Mouse (Mus musculus) embryonic facial prominence, embryonic 14.5 days (tissue): ENCODE data around the gene Top1. TPM values are rescaled to one million over a fixed set of nuclear protein-coding genes. Genes with fewer than 3 reads are reported as not detected.

Experiments used
- ATAC-seq: fragments of 200-750 bp; cut with Nextera tagmentation; 2 replicates; pipeline ENCODE4 v1.8.0; 2017; ENCODE audit warnings: low read depth, moderate number of reproducible peaks, moderate TSS enrichment
- DNase-seq: peaks from one replicate; pipeline ENCODE4 v3.0.0-alpha.2; 2015; ENCODE audit warnings: low spot score
- H3K27ac ChIP-seq: fragments of 300-500 bp; sonication (generic); replicated peaks from 2 replicates; pipeline ENCODE4 v1.5.1; 2014; ENCODE audit warnings: low read depth, mild to moderate bottlenecking, low read length, moderate library complexity
- H3K27me3 ChIP-seq: fragments of 300-500 bp; sonication (generic); replicated peaks from 2 replicates; pipeline ENCODE4 v1.6.1; 2014; ENCODE audit warnings: low read length; ENCODE audit not compliant: control insufficient read depth, insufficient read depth
- H3K36me3 ChIP-seq: fragments of 300-500 bp; sonication (generic); 2 replicates; pipeline ENCODE4 v1.6.1; 2014; ENCODE audit warnings: low read length, mixed read lengths; ENCODE audit not compliant: control insufficient read depth, insufficient read depth
- H3K4me1 ChIP-seq: fragments of 300-500 bp; sonication (generic); 2 replicates; pipeline ENCODE4 v1.6.1; 2014; ENCODE audit warnings: antibody characterized with exemption, low read length; ENCODE audit not compliant: control insufficient read depth, insufficient read depth
- H3K4me2 ChIP-seq: fragments of 300-500 bp; sonication (generic); 2 replicates; pipeline ENCODE4 v1.6.1; 2014; ENCODE audit warnings: low read depth, mild to moderate bottlenecking, low read length, moderate library complexity, mixed read lengths
- H3K4me3 ChIP-seq: fragments of 300-500 bp; sonication (generic); 2 replicates; pipeline ENCODE4 v1.5.1; 2014; ENCODE audit warnings: low read depth, mild to moderate bottlenecking, low read length
- H3K9ac ChIP-seq: fragments of 300-500 bp; sonication (generic); 2 replicates; pipeline ENCODE4 v1.6.1; 2014; ENCODE audit warnings: low read depth, mild to moderate bottlenecking, low read length, moderate library complexity, mixed read lengths
- H3K9me3 ChIP-seq: fragments of 300-500 bp; sonication (generic); 2 replicates; pipeline ENCODE4 v1.6.1; 2016; ENCODE audit warnings: low read length; ENCODE audit not compliant: control insufficient read depth
- WGBS: fragments of 180-500 bp; shearing (Covaris S2); extraction: QIAGEN DNeasy Blood & Tissue Kit; methylation state at CpG from one replicate; pipeline ENCODE4 v1.1.7; 2014; 5-methylcytosine and 5-hydroxymethylcytosine counted together
- polyA plus RNA-seq: library from polyadenylated mRNA; unstranded; fragments of >200 nt; fragmentation: Nextera tagmentation; extraction: Ambion mirVana; gene quantifications from 2 replicates; pipeline ENCODE4 v1.2.1, GENCODE M21; 2014

Top1 gene
- polyA plus RNA-seq, 1 experiment from 2014 or later, result 64.0 TPM

DNA sequence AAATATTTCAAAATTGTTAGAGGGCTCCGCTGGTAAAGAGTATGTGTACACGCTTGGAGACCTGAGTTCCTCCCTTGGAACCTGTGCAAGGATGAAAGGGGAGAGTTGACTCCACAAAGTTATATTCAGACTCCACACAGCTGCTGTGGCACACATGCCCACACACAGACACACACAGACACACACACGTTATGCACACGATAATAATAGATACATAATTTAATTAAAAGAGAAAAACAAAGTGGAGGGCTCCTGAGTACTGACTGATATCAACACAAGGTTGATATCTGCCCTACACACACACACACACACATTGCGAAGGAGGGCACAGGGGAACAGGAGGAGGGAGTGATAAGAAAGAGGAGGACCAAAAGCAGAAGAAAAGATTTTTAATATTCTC is 26.4 kb upstream of the Top1 start:
- Histone ChIP-seq H3K27me3 (no peaks in the 10 kb centered on the region), H3K36me3 (no peaks in the 10 kb centered on the region), H3K4me3 (no peak overlapping the region), H3K4me1 (peaks cover 22% of the 10 kb centered on the region), H3K27ac (peak overlapping the region; percentile 65; the same call in 1 of the 2 replicates), H3K4me2 (no peak overlapping the region), H3K9ac (no peak overlapping the region), H3K9me3 (0 out of 2 replicates have a peak, but pooled peaks cover 5% of the 10 kb centered on the region)
- DNase-seq, result no peak
- no peak for ATAC-seq
- 72% methylated on average over 5 of the region's 5 CpGs for WGBS

DNA sequence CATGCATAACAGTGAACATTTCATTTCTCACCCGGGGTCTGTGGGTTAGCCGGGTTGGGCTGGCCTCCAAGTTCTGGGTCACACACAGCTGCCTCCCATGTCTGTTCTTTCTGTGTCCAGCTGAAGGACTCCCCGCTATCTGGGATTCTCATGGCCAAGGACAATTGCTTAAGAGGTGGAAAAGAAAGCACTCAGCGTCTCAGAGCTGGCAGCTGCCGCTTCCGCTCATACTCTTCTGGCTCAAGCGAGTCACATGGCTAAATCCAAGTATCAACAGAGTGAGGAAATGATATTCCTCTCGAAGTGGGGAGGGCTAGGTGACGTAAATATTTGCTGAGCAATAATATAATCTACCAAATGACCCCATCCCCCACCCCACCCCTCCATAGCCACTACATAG is 25.9 kb upstream of the Top1 start:
- WGBS, result 51% methylated on average over 9 of the region's 9 CpGs
- Histone ChIP-seq H3K27ac (no peak overlapping the region), H3K4me3 (no peak overlapping the region), H3K4me1 (peaks cover 22% of the 10 kb centered on the region), H3K27me3 (no peaks in the 10 kb centered on the region), H3K4me2 (no peak overlapping the region), H3K36me3 (no peaks in the 10 kb centered on the region), H3K9ac (no peak overlapping the region), H3K9me3 (0 out of 2 replicates have a peak, but pooled peaks cover 5% of the 10 kb centered on the region)
- peak; percentile 37; the same call in 1 of the 2 replicates for ATAC-seq
- peak; percentile 78 for DNase-seq

DNA sequence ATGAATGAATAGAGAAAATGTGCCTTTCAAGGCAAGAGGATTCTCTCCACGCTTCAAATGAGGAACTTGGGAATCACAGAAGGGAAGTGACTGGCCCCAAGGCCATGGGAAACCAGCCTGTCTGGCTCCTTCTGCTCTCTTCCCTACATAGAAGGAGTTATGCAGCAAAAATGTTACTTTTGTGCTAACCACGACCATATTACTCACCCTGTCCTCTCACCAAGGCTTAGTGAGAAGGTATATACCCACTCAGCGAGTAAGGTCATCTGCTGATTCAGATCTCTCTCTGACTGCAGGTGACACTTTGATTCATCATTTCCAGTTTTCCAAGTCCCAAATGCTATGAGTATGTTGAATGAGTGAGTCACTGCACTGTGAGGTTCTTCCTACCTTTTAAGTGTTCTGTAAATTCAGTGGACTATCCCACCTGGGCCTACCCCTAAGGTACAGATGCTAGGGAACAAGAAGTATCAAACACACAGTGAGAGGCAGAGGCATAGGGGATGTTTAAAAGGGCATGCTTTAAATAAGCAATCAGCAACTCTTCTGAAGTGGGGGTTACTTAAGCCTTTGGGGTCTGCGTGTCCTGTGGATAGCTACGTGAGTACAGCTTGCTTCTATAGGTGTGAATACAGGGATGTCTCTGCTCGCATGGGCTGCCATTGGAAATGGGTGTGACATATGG is 25.3 kb upstream of the Top1 start:
- Histone ChIP-seq H3K9ac (no peak overlapping the region), H3K27me3 (no peaks in the 10 kb centered on the region), H3K36me3 (no peaks in the 10 kb centered on the region), H3K27ac (no peak overlapping the region), H3K4me1 (peaks cover 22% of the 10 kb centered on the region), H3K4me3 (no peak overlapping the region), H3K4me2 (no peak overlapping the region), H3K9me3 (0 out of 2 replicates have a peak, but pooled peaks cover 5% of the 10 kb centered on the region)
- WGBS, result 48% methylated on average over 6 of the region's 6 CpGs
- ATAC-seq (no peak), DNase-seq (no peak)

DNA sequence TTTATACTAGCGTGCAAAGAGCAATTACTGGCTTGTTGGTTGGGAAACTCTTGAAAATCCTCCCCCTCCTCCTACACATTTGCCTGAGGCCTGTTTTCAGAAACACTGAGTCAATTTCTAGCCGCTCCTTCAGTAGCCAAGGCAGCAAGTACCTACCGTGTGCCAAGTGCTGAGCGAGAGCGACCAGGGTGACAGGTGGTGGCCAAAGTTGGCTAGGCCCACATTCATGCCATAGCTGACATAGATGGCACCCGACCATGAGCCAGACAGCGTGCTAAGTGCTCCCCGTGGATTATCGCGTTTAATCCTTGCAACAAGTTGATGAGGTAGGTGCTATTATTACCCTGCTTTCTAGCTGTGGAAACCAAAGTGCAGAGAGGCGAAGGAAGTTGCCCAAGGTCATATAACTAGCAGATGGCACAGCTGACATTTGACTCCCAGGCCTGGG is 24.7 kb upstream of the Top1 start:
- Histone ChIP-seq H3K4me1 (peaks cover 22% of the 10 kb centered on the region), H3K27me3 (no peaks in the 10 kb centered on the region), H3K36me3 (no peaks in the 10 kb centered on the region), H3K9ac (no peak overlapping the region), H3K4me2 (no peak overlapping the region), H3K27ac (peak overlapping the region; percentile 76), H3K9me3 (0 out of 2 replicates have a peak, but pooled peaks cover 5% of the 10 kb centered on the region), H3K4me3 (no peak overlapping the region)
- WGBS, result 57% methylated on average over 11 of the region's 11 CpGs
- DNase-seq, result peak; percentile 76
- ATAC-seq, result peak; percentile 31; the same call in 1 of the 2 replicates

DNA sequence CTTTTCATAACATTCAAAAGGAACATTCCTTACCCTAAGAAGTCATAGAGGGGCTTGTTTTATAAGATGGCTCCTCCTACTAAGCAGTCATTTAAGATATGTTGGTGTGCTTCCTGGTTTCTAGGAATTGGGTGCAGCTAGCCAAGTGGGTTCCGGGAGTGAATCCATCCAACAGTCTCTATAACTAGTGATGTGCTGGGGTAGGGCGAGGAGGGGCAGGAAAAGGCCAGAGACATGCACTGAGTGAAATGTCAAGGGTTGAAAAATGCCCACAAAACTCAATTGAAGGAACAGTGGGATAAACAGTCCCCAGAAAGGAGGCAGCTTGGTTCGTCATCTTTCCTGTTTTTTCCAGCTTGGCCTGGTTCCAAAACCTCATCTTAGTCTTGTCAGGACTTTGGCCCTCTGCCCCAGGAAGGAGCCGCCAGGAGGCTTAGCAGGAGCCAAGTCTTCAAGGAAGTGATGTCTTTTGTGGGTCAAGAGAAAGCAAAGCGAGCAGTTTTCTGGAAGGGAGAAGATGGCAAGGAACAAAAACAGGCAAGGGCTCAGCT is 24.0 kb upstream of the Top1 start:
- Histone ChIP-seq H3K4me2 (0 out of 2 replicates have a peak overlapping the region, but pooled peaks have one; percentile 1), H3K4me1 (peaks cover 22% of the 10 kb centered on the region), H3K9ac (no peak overlapping the region), H3K9me3 (0 out of 2 replicates have a peak, but pooled peaks cover 5% of the 10 kb centered on the region), H3K27ac (peak overlapping the region; percentile 76), H3K36me3 (no peaks in the 10 kb centered on the region), H3K4me3 (no peak overlapping the region), H3K27me3 (no peaks in the 10 kb centered on the region)
- DNase-seq (peak; percentile 95), ATAC-seq (peak; percentile 42; the same call in 1 of the 2 replicates)
- WGBS, result 36% methylated on average over 5 of the region's 5 CpGs

DNA sequence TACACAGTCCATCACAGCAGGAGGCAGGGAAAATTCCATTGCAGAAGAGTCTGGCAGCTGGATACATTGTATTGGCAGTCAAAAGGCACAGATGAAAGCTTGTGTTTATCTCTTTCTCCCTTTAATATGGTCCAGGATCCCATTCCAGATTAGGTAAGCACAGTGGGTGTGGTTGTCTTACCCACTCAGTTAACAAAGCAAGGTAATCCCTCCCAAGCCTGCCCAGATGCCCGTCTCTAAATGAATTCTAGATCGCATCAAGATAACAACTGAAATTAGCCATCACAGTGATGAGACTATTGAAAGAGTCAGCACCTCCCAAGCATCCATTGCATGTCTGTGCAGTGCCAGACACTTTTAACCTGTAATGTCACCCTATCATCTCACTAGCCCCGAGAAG is 23.0 kb upstream of the Top1 start:
- DNase-seq, result no peak
- H3K4me3 ChIP-seq, result no peak overlapping the region
- H3K27me3 ChIP-seq, result no peaks in the 10 kb centered on the region
- H3K27ac ChIP-seq, result peak overlapping the region; percentile 76; the same call in 1 of the 2 replicates
- H3K9me3 ChIP-seq, result 0 out of 2 replicates have a peak, but pooled peaks cover 5% of the 10 kb centered on the region
- H3K9ac ChIP-seq, result no peak overlapping the region
- no peak for ATAC-seq
- H3K36me3 ChIP-seq, result no peaks in the 10 kb centered on the region
- H3K4me1 ChIP-seq, result peaks cover 22% of the 10 kb centered on the region
- 79% methylated on average over 3 of the region's 3 CpGs for WGBS
- H3K4me2 ChIP-seq, result no peak overlapping the region

DNA sequence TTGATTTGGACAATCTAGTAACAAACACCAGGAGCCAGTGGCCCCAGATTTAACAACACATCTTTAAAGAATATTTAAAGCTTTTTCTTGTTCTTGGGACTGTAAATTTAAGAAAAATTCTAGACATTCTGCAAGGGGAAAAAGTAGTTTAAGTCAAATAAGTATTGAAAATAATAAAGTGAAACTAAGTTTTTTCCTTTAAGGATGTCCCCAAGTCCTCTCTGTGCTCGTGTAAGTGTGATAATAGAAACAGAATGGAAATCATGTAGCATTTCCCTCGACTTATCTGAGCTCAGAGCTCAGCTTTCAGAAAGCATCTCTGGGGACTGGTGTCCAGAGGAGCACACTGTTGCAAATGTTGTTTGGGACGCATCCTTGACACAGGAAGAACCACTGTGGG is 21.9 kb upstream of the Top1 start:
- Histone ChIP-seq H3K27me3 (no peaks in the 10 kb centered on the region), H3K4me2 (no peak overlapping the region), H3K9ac (no peak overlapping the region), H3K36me3 (no peaks in the 10 kb centered on the region), H3K4me1 (peaks cover 22% of the 10 kb centered on the region), H3K9me3 (0 out of 2 replicates have a peak, but pooled peaks cover 5% of the 10 kb centered on the region), H3K27ac (no peak overlapping the region), H3K4me3 (no peak overlapping the region)
- WGBS, result 64% methylated on average over 3 of the region's 3 CpGs
- DNase-seq, result no peak
- no peak for ATAC-seq

DNA sequence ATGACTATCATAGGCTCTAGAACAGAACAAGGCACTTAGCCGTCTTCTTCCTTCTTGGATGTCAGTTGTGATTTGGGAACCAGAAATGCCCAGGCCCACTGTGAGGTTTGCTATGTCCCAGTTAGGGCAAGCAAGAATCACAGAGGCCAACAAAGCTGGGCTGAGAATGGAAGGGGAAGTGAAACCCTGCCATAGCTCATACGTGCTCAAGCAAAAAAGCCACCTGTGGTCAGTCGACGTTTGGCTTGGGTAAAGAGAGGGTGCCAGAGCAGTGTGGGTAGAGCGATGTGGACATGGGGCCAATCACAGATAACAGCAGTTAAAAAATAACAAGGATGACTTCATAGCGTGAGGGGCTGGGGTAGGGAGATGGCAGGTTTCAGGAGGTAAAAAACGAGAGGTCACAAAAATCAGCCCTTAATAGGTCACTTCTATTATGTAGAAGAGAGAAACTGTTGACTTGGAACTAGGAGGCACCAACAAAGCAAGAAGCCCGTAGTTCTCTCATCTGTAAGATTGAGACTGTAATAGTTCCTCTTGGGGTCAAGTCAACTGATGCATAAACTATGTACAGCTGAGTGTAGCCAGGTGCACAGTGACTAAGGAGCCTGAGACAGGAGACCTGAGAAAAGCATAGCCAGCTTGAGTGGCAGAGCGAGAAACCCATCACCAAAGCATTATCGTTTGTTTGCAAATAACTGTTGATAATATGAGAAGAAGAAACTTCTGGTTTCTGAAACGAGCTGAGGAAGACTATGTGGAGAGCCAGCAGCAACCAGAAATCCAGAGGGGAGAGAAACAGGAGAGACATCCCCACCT is 18.3 kb upstream of the Top1 start:
- Histone ChIP-seq H3K4me3 (no peak overlapping the region), H3K4me2 (no peak overlapping the region), H3K4me1 (peaks cover 1% of the 10 kb centered on the region; the same call in 1 of the 2 replicates), H3K9ac (no peak overlapping the region), H3K27ac (no peak overlapping the region), H3K27me3 (no peaks in the 10 kb centered on the region), H3K9me3 (0 out of 2 replicates have a peak, but pooled peaks cover 4% of the 10 kb centered on the region), H3K36me3 (no peaks in the 10 kb centered on the region)
- no peak for ATAC-seq
- 87% methylated on average over 11 of the region's 11 CpGs for WGBS
- DNase-seq, result no peak
